Mouse (Mus musculus) CD4-positive, CD25-positive, alpha-beta regulatory T cell, adult 4 months (primary cell): ENCODE measurements around the gene Pclo. TPM values are rescaled to one million over a fixed set of nuclear protein-coding genes. Genes with fewer than 3 reads are reported as not detected.
"Not testable (repeated sequence)": the region's sequence is repeated elsewhere in the genome, so short reads cannot be mapped to it uniquely, and the experiment has no call there.

Experiments used
- ATAC-seq: one replicate; pipeline ENCODE4 v1.8.0; 2017
- polyA plus RNA-seq, 2 experiments: library from polyadenylated mRNA; unstranded; fragments of 100-300 nt; shearing (Covaris generic); gene quantifications; one replicate each; pipeline ENCODE4 v1.2.1; 2017

The Pclo gene
- polyA plus RNA-seq: not detected

GRCm38 (mm10) chr5:14514631-14515523, at the start of gene Pclo:
Gene Pclo, plus strand, starts transcription at chr5:14514918.
- ATAC-seq: no peak

GRCm38 (mm10) chr5:14494431-14494830, 20.3 kb upstream of the Pclo start:
- not testable (repeated sequence) for ATAC-seq

- no peak for ATAC-seq
Observed at GRCm38 (mm10) chr5:14508522-14508921, 6.2 kb upstream of the Pclo start.

- ATAC-seq: no peak
Observed at GRCm38 (mm10) chr5:14509621-14510020, 5.1 kb upstream of the Pclo start.

- no peak for ATAC-seq
Observed at GRCm38 (mm10) chr5:14518131-14518832, 3.6 kb downstream of the Pclo start.

- ATAC-seq: no peak
Observed at GRCm38 (mm10) chr5:14522006-14522405, 7.3 kb downstream of the Pclo start.

GRCm38 (mm10) chr5:14526038-14526437, 11.3 kb downstream of the Pclo start:
- ATAC-seq: no peak

GRCm38 (mm10) chr5:14527796-14528195, 13.1 kb downstream of the Pclo start:
- ATAC-seq: no peak

GRCm38 (mm10) chr5:14531906-14532305, 17.2 kb downstream of the Pclo start:
- ATAC-seq: no peak

GRCm38 (mm10) chr5:14539346-14539745, 24.6 kb downstream of the Pclo start:
- ATAC-seq: no peak

GRCm38 (mm10) chr5:14539961-14540627, 25.4 kb downstream of the Pclo start:
- ATAC-seq: no peak

GRCm38 (mm10) chr5:14575626-14576025, 60.9 kb downstream of the Pclo start:
- ATAC-seq: no peak

GRCm38 (mm10) chr5:14591479-14591878, 76.8 kb downstream of the Pclo start:
- ATAC-seq: no peak

- ATAC-seq: no peak
Observed at GRCm38 (mm10) chr5:14595426-14596013, 80.8 kb downstream of the Pclo start.

- ATAC-seq: no peak
Observed at GRCm38 (mm10) chr5:14608318-14608717, 93.6 kb downstream of the Pclo start.

- no peak for ATAC-seq
Observed at GRCm38 (mm10) chr5:14621146-14621545, 106.4 kb downstream of the Pclo start.

GRCm38 (mm10) chr5:14623360-14623759, 108.6 kb downstream of the Pclo start:
- no peak for ATAC-seq

GRCm38 (mm10) chr5:14641260-14641659, 126.5 kb downstream of the Pclo start:
- ATAC-seq: no peak

- ATAC-seq: no peak
Observed at GRCm38 (mm10) chr5:14645856-14646255, 131.1 kb downstream of the Pclo start.

- no peak for ATAC-seq
Observed at GRCm38 (mm10) chr5:14660637-14661036, 145.9 kb downstream of the Pclo start.

GRCm38 (mm10) chr5:14662180-14662579, 147.5 kb downstream of the Pclo start:
- no peak for ATAC-seq

GRCm38 (mm10) chr5:14662603-14663002, 147.9 kb downstream of the Pclo start:
- no peak for ATAC-seq

- no peak for ATAC-seq
Observed at GRCm38 (mm10) chr5:14680419-14680818, 165.7 kb downstream of the Pclo start.
